Mouse (Mus musculus) liver, adult (tissue): ENCODE measurements around the gene Hdhd3.

Source experiments
- GATA4 ChIP-seq: IDR thresholded peaks from 2 replicates; pipeline ENCODE4 v1.6.1; 2014; ENCODE audit warnings: mild to moderate bottlenecking, low read length; ENCODE audit not compliant: insufficient replicate concordance

The Hdhd3 gene

GRCm38 (mm10) chr4:62503374-62503970, at the start of gene Hdhd3:
Gene Hdhd3 (minus strand): TSS chr4:62503467.
- TF ChIP-seq GATA4 = no peak

- no peak for TF ChIP-seq GATA4
Measured at GRCm38 (mm10) chr4:62551966-62552365, 48.7 kb upstream of the Hdhd3 start.

- TF ChIP-seq GATA4 = no peak
Measured at GRCm38 (mm10) chr4:62544801-62545200, 41.5 kb upstream of the Hdhd3 start.

DNA sequence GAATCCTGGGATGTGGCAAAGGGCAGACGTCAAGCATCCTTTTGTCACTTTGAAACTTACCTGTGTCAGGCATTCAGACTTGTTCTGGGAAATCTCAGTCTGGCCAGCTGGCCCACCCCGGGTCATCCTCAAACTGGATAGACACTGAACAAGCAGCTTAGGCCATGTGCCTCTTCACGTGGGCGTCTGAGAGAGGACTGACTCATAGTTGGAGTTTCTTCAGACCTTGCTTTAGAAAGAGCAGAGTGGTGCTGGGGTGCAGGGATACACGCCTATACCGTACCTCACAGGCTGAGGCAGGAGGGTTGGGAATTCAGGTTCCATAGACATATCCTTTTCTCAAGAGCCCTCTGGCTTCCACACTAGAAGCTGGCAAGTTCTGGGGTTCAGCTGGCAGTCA, 40.5 kb upstream of the Hdhd3 start:
- TF ChIP-seq GATA4 = no peak

DNA sequence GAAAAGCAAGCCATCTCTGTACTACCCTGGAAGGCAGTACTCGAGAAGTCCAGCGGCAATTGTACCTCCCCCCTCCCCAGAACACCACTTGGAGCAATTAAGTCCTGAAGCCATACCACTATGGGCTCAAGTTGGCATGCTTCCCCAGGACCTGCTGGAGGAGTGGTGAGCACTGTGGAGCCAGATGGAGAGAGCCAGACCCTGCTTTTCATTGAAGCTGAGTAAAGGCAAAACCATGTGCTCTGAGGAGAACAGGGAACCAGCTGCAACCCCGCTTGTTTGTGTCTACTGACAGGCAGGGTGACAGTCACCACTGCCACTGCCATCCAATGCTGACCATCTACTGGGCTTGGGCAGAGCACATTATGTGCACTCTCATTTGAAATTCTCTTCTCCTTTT, 38.5 kb upstream of the Hdhd3 start:
- no peak for TF ChIP-seq GATA4

GRCm38 (mm10) chr4:62533729-62534128, 30.5 kb upstream of the Hdhd3 start:
- no peak for TF ChIP-seq GATA4

DNA sequence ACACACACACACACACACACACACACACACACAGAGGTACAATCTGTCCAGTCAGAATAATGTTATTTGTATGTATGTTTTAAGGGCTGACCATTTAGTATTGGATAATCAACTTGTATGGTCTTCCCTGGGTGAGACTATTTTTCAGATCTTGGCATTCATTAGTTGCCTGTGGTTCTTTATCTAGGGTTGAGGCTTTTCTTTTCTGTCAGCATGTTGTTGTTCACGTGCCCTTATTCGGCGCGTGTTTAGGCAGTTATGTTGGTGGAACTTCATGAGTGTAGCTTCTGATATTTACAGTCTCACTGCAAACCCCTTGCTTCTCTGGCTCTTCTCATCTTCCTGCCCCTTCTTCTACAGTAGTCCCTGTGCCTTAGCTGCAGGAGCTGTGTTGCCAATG, 24.4 kb upstream of the Hdhd3 start:
- no peak for TF ChIP-seq GATA4

- no peak for TF ChIP-seq GATA4
Measured at GRCm38 (mm10) chr4:62526256-62526655, 23.0 kb upstream of the Hdhd3 start.

DNA sequence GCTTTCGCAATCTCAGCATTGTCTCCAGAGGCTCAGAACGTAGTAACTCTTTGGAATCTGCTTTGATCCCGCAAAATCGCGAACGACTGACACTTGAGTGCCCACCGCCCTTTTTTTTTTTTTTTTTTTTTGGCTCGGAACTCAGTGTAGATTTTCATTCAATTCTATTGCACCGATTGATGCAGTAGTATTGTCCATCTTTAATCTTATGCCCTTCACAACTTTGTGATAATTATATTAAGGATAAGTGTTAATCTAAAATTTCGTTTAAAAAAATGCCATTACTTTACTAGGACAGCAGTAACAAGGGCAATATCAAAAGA, 22.2 kb upstream of the Hdhd3 start:
- TF ChIP-seq GATA4 = no peak

GRCm38 (mm10) chr4:62524651-62525488, 21.6 kb upstream of the Hdhd3 start, which contains the start of the genes Pole3 and 4933430I17Rik:
Gene Pole3 (minus strand): TSS chr4:62525068.
Gene 4933430I17Rik (plus strand): TSS chr4:62525369.
- no peak; the same call in 1 of the 2 replicates for TF ChIP-seq GATA4

DNA sequence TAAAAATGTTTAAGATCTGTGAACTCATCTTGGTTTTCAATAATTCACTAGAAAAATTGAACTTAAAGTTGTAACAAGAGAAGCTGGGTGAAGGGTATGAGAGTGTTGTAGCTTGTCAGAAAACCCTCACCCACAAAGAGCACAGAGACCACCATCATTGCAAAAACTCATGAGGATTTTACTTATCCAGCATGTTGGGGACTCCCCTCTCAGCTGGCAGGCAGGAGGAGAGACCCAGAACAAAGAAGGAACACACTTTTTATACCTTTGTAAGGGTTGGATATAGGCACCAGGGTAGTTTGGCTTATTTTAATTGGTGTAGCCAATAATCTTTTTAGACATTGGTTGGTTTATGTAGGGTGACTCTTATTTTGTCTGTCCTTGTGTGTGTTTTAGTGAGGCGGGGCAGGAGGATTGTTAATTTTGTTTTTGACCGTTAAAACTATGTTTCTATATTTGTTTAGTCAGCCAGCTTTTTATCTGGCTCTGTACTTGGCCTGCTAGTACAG, 17.7 kb upstream of the Hdhd3 start:
- TF ChIP-seq GATA4 = no peak

DNA sequence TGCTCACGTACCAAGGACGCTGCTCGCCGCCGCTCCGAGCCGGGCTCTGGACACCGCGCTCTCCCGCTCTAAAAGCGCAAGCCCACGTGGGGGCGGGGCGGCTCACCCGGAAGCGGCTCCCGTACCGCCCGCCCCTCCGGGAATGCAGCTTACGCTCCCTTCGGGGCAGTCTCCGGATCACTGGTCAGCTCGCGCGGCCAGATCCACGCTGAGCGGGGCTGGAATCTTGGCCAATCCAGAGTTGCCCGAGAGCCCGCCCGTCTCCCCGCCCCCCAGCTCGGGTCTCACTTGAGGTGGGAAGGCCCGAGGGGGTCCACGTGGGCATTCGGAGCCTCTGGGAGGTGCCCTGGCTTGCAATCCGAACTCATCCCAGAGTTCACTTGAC, 16.6 kb upstream of the Hdhd3 start, which contains the start of gene Alad:
Gene Alad, minus strand, starts transcription at position 70 of the 385 bp plus-strand sequence.
- peak; percentile 47; the same call in 1 of the 2 replicates for TF ChIP-seq GATA4

DNA sequence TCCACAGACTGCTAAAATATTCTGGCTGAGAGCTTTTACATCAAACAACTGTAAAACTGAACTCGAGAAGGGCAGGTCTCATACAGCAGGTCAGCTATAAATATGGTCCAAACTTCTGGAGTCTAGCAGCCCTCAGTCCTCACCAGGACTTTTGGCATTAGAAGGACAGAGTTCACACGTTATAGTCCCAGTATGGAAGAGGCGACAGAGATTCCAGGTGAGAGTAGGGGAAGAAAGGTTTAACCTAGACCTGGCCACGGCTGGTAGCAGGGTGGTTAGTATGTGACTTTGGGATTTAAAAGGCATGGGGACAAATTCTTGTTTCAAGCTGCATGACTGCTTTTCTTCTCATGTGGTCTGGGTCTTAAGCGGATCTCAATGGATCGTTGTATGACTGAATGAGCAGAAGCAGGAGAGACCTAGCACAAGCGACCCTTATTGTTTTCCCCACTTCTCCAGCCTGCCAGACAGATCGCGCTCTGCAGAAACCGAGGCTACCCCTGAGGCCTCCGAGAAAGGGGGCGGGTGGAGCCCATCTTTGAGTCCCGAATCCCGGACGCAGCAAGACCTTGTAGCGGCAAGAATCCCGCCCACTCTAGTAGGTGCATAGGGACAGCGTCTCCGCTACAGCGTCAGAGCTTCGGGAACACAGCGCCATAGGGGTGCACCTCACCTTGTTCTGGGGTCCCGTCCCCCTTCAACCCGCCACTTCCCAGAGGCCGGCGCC, 16.0 kb upstream of the Hdhd3 start:
- no peak for TF ChIP-seq GATA4

- TF ChIP-seq GATA4 = no peak
Measured at GRCm38 (mm10) chr4:62518416-62519121, 15.3 kb upstream of the Hdhd3 start.
